Mouse (Mus musculus) G1E (cell line): ENCODE measurements at regions not wholly inside any gene's neighbourhood (a gene's known extent, or its start where the extent isn't known, plus 50 kb on each side); places are given as distances from the start of the nearest gene placed in this dataset.

ENCODE experiments used
- ATAC-seq: 2 replicates; pipeline ENCODE4 v1.8.0; 2016; ENCODE audit warnings: mild to moderate bottlenecking; ENCODE audit not compliant: insufficient number of reproducible peaks, poor library complexity, low FRiP score, severe bottlenecking; ENCODE audit errors: extremely low read depth
- DNase-seq: peaks from one replicate; pipeline ENCODE4 v3.0.0; 2012; ENCODE audit warnings: low spot score
- H3K27me3 ChIP-seq: 2 replicates; pipeline ENCODE4 v1.6.1; 2012; ENCODE audit warnings: mild to moderate bottlenecking, low read length, inconsistent platforms; ENCODE audit not compliant: insufficient read depth
- H3K36me3 ChIP-seq: replicated peaks from 2 replicates; pipeline ENCODE3; 2012; ENCODE audit warnings: mild to moderate bottlenecking, inconsistent platforms
- H3K4me1 ChIP-seq: 2 replicates; pipeline ENCODE4 v1.6.1; 2012; ENCODE audit warnings: low read depth, low read length, inconsistent platforms, mixed read lengths; ENCODE audit not compliant: insufficient read depth
- H3K4me3 ChIP-seq: 2 replicates; pipeline ENCODE4 v1.5.1; 2012; ENCODE audit warnings: low read depth, mild to moderate bottlenecking, inconsistent platforms, low read length, moderate library complexity, mixed read lengths
- H3K9me3 ChIP-seq: replicated peaks from 2 replicates; pipeline ENCODE4 v1.6.1; 2012; ENCODE audit warnings: inconsistent platforms
- CTCF ChIP-seq: IDR thresholded peaks from 2 replicates; pipeline ENCODE4 v1.5.1; 2012; ENCODE audit warnings: low read depth, low read length, inconsistent platforms, mixed read lengths
- GATA1 ChIP-seq: IDR thresholded peaks from 2 replicates; pipeline ENCODE4 v1.6.1; 2012; ENCODE audit warnings: borderline replicate concordance, low read length, inconsistent platforms, mixed read lengths
- GATA2 ChIP-seq: IDR thresholded peaks from 2 replicates; pipeline ENCODE4 v1.6.1; 2012; ENCODE audit warnings: low read depth, low read length, inconsistent platforms, borderline replicate concordance
- POLR2AphosphoS5 ChIP-seq: IDR thresholded peaks from 2 replicates; pipeline ENCODE4 v1.6.1; 2012; ENCODE audit warnings: low read depth, low read length, inconsistent platforms; ENCODE audit not compliant: insufficient replicate concordance
- TAL1 ChIP-seq: conservative IDR thresholded peaks from 2 replicates; pipeline ENCODE4 v1.6.1; 2012; ENCODE audit warnings: low read depth, low read length, inconsistent platforms, mixed read lengths

DNA sequence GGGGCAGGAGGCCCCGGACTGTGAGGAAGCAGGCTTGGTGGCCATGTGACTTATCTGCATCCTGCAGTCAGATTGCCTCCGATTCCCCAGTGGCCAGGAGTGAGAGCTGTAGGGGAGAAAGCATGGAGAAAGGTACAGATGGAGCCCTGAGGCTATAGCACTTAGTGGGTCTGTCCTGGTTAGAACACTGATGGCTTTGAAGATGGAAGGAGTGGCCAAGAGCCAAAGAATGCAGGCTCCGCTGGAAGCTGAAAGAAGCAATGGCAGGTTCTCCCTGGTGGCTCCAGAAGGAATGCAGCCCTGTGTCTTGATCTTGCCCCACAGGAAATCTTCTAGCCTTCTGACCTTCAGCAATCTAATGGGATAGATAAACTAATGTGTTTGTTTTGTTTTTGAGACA, 926.3 kb downstream of the 4930447A16Rik start:
- Histone ChIP-seq H3K4me1 (no peaks in the 10 kb centered on the region), H3K4me3 (no peak overlapping the region), H3K27me3 (peaks cover 36% of the 10 kb centered on the region), H3K36me3 (no peaks in the 10 kb centered on the region), H3K9me3 (no peaks in the 10 kb centered on the region)
- DNase-seq (no peak), ATAC-seq (no peak)
- TF ChIP-seq POLR2AphosphoS5 (no peak), GATA2 (no peak), CTCF (no peak), GATA1 (no peak), TAL1 (no peak)

DNA sequence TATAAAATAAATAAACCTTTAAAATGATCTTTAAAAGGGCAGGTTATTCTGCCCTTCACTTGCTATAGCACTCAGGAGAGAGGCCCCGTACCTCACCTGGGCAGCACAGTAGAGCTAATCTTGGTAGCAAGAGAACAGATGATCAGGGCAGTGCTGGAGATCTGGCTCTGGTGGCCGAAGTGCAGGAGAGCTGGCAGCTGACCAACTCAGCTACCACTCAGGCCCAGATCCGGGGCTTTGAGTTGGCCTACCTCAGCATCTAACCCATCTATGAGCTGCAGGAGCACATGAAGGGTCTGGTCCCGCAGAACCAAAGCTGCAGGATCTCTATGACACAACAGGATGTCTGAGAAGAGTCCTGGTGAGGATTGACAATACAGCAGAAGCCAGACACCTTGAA, 928.0 kb downstream of the 4930447A16Rik start:
- Histone ChIP-seq H3K4me1 (no peaks in the 10 kb centered on the region), H3K9me3 (no peaks in the 10 kb centered on the region), H3K4me3 (no peak overlapping the region), H3K36me3 (no peaks in the 10 kb centered on the region), H3K27me3 (peaks cover 43% of the 10 kb centered on the region)
- DNase-seq (no peak), ATAC-seq (no peak)
- TF ChIP-seq POLR2AphosphoS5 (no peak), TAL1 (no peak), CTCF (no peak), GATA1 (no peak), GATA2 (no peak)

DNA sequence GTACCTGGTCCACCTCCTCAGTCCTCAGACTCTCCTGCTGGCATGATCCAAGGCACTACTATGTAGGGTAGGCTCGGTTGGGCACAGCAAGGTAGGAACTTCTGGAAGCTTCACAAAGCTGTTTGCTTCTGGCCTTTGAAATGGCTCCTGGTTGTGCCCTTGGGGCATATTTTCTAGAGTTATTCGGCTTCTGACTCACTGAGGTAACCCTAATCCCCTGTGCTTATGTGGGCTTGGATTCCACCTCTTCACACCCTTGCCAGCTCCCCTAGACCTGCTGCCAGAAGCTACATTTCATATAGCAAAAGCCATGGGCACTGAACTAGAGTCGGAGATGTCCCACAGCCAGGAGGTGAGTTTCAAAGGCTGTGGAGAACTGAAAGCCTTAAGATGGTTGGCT, 933.7 kb downstream of the 4930447A16Rik start:
- ATAC-seq (no peak), DNase-seq (no peak)
- TF ChIP-seq POLR2AphosphoS5 (no peak), CTCF (no peak), GATA2 (no peak), TAL1 (no peak), GATA1 (no peak)
- Histone ChIP-seq H3K4me1 (no peaks in the 10 kb centered on the region), H3K9me3 (no peaks in the 10 kb centered on the region), H3K36me3 (no peaks in the 10 kb centered on the region), H3K4me3 (no peak overlapping the region), H3K27me3 (peaks cover 44% of the 10 kb centered on the region)

DNA sequence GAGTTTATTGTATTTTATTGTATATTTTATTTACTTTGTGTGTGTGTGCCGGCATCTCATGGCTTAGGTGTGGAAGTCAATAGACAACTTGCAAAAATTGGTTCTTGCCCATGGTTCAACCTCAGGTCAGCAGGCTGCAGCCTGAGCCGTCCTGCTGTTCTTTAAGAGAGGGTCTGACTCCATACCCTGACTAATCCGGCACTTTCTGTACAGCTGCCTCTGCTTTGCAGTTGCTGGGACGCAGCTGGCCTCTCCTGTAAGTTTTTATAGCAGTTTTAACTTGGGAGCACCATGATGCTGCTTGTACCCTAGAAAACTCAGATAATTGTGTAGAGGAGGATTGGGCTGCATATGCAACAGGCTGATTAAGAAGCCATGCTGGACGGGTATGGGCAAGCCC, 938.2 kb downstream of the 4930447A16Rik start:
- Histone ChIP-seq H3K4me1 (no peaks in the 10 kb centered on the region), H3K36me3 (no peaks in the 10 kb centered on the region), H3K9me3 (no peaks in the 10 kb centered on the region), H3K4me3 (no peak overlapping the region), H3K27me3 (peaks cover 33% of the 10 kb centered on the region)
- DNase-seq (no peak), ATAC-seq (no peak)
- TF ChIP-seq TAL1 = no peak
- no peak for TF ChIP-seq POLR2AphosphoS5
- TF ChIP-seq GATA2 = no peak
- TF ChIP-seq GATA1 = no peak
- TF ChIP-seq CTCF = no peak

DNA sequence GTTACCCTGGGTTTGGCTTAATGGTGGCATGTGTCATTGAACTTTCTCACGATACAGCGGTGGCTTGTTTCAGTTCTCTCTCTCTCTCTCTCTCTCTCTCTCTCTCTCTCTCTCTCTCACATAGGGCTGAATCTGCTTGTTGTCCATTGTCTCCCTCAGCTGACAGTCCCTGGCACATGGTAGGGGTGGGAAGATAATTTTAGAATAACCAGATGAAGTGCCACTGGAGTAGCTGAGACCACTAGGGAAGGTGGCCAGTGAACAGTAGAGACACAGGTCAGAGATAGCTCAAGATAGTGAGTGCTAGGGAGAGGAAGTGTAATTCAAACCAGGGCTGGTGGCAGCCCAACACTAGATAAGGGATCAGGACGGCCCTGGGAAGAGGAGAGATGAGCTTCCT, 938.7 kb downstream of the 4930447A16Rik start:
- ATAC-seq (no peak), DNase-seq (no peak)
- H3K27me3 ChIP-seq = peaks cover 32% of the 10 kb centered on the region
- no peaks in the 10 kb centered on the region for H3K4me1 ChIP-seq
- no peaks in the 10 kb centered on the region for H3K36me3 ChIP-seq
- H3K4me3 ChIP-seq = no peak overlapping the region
- H3K9me3 ChIP-seq = no peaks in the 10 kb centered on the region
- TF ChIP-seq TAL1 (no peak), GATA2 (no peak), GATA1 (no peak), POLR2AphosphoS5 (no peak), CTCF (no peak)

DNA sequence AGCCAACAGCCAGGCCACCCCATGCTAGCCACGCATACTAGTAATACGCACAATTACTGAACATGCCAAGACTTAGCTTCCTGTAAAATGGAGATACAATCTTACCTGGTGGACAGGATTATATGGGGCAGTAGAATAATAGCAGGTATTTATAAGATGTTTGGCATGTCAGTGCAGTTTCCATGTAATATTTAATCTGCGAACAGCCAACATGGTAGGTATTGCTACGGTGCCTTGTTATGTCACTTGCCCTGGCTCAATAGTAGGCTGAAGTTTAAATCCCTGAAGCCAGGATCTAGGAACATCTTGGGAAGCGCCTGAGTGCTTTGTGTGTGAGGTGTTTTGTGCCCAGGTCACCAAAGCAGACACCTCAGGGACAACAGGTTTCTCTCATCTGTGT, 942.3 kb downstream of the 4930447A16Rik start:
- no peak for TF ChIP-seq CTCF
- TF ChIP-seq GATA1 = no peak
- TF ChIP-seq TAL1 = no peak
- no peak for TF ChIP-seq GATA2
- TF ChIP-seq POLR2AphosphoS5 = no peak
- Histone ChIP-seq H3K36me3 (no peaks in the 10 kb centered on the region), H3K4me1 (no peaks in the 10 kb centered on the region), H3K27me3 (peaks cover 25% of the 10 kb centered on the region), H3K4me3 (no peak overlapping the region), H3K9me3 (no peaks in the 10 kb centered on the region)
- ATAC-seq (no peak), DNase-seq (no peak)

DNA sequence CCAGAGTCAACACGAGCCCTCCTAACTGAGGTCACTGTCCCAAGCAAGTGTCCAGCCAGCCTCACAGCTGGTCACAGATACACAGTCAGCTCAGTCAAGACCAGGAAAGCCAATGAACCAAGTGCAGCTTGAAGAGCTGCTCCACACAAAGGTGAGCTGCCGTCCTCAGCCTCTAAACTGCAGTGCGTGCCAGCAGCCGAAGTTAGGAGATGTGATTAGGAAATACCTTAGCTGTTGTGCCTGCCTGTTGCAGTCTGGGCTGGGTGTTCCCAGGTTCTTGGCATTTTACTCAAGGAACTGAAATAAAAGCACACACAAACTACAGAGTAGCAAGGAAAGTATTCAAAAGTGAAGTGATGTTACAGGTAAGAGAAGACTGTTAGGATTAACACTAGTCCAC, 942.9 kb downstream of the 4930447A16Rik start:
- Histone ChIP-seq H3K4me3 (no peak overlapping the region), H3K36me3 (no peaks in the 10 kb centered on the region), H3K9me3 (no peaks in the 10 kb centered on the region), H3K27me3 (peaks cover 27% of the 10 kb centered on the region), H3K4me1 (no peaks in the 10 kb centered on the region)
- no peak for TF ChIP-seq CTCF
- no peak for TF ChIP-seq GATA2
- TF ChIP-seq POLR2AphosphoS5 = no peak
- no peak for TF ChIP-seq TAL1
- no peak for TF ChIP-seq GATA1
- ATAC-seq (no peak), DNase-seq (no peak)
